In the genomic region with DNA sequence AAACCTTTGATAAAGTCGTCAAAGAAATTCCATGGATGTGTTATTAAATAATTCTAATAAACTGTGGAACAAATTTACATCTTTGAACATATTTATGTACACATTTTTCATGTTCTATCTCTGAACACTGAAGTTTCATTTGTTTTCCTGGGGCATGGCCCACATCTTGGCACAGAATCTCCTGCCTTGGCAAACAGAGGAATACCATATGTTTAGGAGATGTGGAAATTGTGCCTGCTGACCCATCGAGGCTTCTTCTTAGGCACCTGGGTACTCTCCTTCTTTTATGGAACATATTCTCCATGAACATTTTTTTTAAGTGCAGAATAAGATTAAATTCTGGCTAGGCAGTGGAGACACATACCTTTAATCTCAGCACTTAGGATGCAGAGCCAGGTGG, we compare ENCODE assay signal across 10 mouse cellular contexts. TPM values are rescaled to one million over a fixed set of nuclear protein-coding genes. Genes with fewer than 3 reads are reported as not detected.
DNase-seq lines count a peak whose midpoint lies in the region.
"Had no signal": no experiment of that assay in that cellular context is flagged by ENCODE, and none has a peak within 500 bp of the region (broad histone marks: within the 10 kb centered on the region; RNA-seq: fewer than 3 reads in every experiment).

No protein-coding gene starts in this region.

- DNase-seq in left cerebral cortex, postnatal 4 days = peak; percentile 41
- no peak for DNase-seq in left cerebral cortex, postnatal 36 days (ENCODE audit: low spot score in 2 of 2)
- DNase-seq in cerebellum, adult 8-10 months = peak; percentile 59
- DNase-seq in cerebellum, postnatal 14 days = peak; percentile 49 to 74
- DNase-seq in gastrocnemius, postnatal 4 days (ENCODE audit: low spot score in 2 of 2) = no peak
- no peak for DNase-seq in gastrocnemius, adult 8-10 months (ENCODE audit: low spot score in 2 of 2)
- DNase-seq in liver = no peak
- DNase-seq: adrenal gland, postnatal 10 days; gastrocnemius, postnatal 10 days; kidney, adult 18-20 months had no signal

- intact Hi-C loops in left cerebral cortex, postnatal 4 days (cut with DNase I) = no loop called here
- intact Hi-C loops in left cerebral cortex, postnatal 36 days (cut with DNase I) = no loop called here

RNA-seq across cellular contexts. Expression of gene Mitf, which starts 6.2 kb away (rescaled TPM):
- 1 to 10 TPM; 1.1 to 2.0 TPM for total RNA-seq in left cerebral cortex, postnatal 4 days (2021)
- total RNA-seq in left cerebral cortex, postnatal 36 days (2021) = 1 to 10 TPM; 6.5 to 8.8 TPM
- total RNA-seq in gastrocnemius, postnatal 4 days (2021) = 1 to 10 TPM; 6.6 to 7.3 TPM
- 10 to 100 TPM; 14.2 to 23.8 (median 16.7) TPM for total RNA-seq in gastrocnemius, adult 8-10 months (2022)

Comparison
In these comparisons a context has a peak if more than half of its experiments do, and no peak if none do; other contexts are left out.
1. DNase-seq: peak in left cerebral cortex, postnatal 4 days (single experiment), cerebellum, adult 8-10 months (single experiment) and cerebellum, postnatal 14 days (2 of 2); none in left cerebral cortex, postnatal 36 days (0 of 2), gastrocnemius, postnatal 4 days (0 of 2), gastrocnemius, adult 8-10 months (0 of 2) and liver (single experiment).